Mouse (Mus musculus): ENCODE data around the gene Tlx2.
A peak's percentile ranks its signal among the peaks of the same experiment; 100 is the strongest.

Gene Tlx2

DNA sequence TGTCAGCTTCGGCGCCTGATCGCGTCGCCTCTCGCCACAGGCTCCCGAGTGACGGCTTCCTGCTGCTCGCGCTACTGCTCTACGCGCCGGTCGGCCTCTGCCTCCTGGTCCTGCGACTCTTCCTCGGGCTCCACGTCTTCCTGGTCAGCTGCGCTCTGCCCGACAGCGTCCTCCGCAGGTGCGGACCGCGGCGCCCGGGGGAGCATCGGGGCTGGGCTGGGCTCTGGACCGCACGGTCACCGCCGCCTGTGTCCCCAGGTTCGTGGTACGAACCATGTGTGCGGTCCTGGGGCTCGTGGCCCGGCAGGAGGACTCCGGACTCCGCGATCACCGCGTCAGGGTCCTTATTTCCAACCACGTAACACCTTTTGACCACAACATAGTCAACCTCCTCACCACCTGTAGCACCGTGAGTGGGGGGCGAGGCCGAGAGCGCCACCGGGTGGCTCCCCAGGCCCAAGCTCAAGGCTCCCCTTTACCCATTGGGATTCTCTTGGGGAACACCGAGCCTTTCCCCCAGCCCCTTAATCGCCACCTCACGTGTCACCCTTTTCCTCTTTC is 15.1 kb downstream of the Tlx2 start, which contains the start of gene Htra2:
Gene Htra2 (minus strand): TSS at position 403 of the 561 bp plus-strand sequence.
- no peak for DNase-seq (ENCODE audit: low spot score)

DNA sequence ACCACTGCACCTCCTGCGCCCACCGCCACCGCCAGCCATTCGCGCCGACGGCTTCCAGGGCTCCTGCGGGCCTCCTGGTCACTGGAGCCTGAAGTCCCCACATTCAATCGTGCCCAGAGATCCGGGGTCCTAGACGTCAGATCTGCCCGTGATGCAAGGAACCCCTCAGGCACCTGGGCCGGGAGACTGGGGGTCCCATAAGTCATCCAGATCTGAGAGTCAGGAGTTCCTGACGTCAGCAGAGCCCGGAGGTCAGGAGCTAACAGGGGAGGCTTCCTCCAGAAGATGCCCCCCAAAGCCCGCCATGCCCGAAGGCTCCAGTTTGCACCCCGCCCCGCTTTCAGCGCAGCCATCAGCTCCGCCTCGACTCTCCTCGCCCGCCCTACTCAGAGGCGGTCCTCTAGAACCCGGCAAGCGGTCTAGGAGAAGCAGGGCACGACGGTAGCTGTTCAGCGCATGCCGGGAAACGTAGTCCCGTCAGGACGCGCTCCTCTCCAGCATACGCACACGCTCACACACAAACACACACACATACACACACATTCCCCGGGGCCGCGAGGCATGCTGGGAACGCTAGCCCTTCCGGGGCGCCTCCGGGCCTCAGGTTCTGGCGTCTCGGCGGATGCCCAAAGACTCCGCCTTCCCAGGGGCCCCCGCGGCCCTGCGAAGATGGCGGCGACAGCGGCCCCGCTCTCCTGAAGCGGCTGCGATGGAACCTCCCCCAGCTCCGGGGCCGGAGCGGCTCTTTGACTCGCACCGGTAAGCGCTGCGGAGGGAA is 15.8 kb downstream of the Tlx2 start, which contains the start of gene Aup1:
Gene Aup1 (plus strand): TSS at position 448 of the 778 bp plus-strand sequence.
- peak; percentile 93 for DNase-seq (ENCODE audit: low spot score)

- no peak for DNase-seq (ENCODE audit: low spot score)
Observed at GRCm38 (mm10) chr6:83053136-83053960, 16.7 kb downstream of the Tlx2 start.

DNA sequence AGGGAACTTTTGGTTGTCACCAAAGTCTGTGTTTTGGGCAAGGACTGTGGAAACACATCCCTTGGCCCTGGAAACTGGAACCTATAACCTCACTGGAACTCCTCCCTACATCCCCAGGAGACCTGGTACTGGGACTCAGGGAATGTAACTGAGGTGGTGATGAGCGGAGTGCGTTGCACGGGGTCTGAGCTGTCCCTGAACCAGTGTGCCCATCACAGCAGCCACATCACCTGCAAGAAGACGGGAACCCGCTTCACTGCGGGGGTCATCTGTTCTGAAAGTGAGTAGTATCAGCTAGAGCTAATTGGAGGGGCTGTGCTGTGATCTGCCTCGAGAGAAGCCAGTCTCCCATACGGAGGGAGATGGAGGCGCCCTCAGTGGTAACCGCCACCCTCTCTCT is 20.7 kb downstream of the Tlx2 start:
- DNase-seq (ENCODE audit: low spot score) = no peak

DNA sequence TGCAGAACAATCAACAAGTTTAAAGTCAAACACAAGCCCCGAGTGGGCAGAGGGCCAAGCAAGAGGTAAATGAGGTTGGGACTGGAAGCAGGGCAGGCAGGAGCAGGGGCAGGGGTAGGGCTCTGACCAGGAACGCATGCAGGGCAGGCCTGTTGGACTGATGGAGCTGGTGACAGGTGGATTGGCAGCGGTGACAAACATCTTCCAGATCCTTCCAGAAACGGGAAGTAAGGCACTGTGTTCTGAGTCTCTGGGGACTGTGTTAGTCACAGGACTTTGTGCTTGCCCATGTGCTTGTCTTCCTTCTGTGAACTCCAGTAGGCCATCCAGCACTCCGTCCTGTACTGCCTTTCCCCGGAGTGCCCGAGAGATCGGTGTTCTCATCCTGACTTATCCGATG is 25.4 kb downstream of the Tlx2 start:
- no peak for DNase-seq (ENCODE audit: low spot score)

GRCm38 (mm10) chr6:83043993-83044392 is 26.1 kb downstream of the Tlx2 start:
- DNase-seq (ENCODE audit: low spot score) = no peak

- no peak for DNase-seq (ENCODE audit: low spot score)
Observed at GRCm38 (mm10) chr6:83043561-83043960, 26.5 kb downstream of the Tlx2 start.

- DNase-seq (ENCODE audit: low spot score) = no peak
Observed at GRCm38 (mm10) chr6:83040601-83041000, 29.5 kb downstream of the Tlx2 start.

GRCm38 (mm10) chr6:83038496-83039012 is 31.5 kb downstream of the Tlx2 start:
- DNase-seq (ENCODE audit: low spot score) = peak; percentile 89

DNA sequence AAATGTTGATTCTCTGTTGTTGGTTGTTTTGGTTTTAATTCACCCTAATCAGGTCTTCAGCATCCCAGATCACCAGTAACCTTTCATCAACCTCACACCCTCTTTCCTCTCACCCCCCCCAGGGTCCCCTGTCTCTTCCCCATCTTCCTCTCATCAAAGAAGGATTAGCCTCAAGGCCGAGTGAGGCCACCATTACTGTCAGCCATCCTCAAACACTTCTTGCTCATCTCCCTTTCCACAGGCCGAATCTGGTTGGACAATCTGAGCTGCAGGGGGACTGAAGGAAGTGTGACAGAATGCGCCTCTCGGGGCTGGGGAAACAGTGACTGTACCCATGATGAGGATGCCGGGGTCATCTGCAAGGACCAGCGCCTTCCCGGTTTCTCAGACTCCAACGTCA is 32.9 kb downstream of the Tlx2 start:
- DNase-seq (ENCODE audit: low spot score) = no peak

DNA sequence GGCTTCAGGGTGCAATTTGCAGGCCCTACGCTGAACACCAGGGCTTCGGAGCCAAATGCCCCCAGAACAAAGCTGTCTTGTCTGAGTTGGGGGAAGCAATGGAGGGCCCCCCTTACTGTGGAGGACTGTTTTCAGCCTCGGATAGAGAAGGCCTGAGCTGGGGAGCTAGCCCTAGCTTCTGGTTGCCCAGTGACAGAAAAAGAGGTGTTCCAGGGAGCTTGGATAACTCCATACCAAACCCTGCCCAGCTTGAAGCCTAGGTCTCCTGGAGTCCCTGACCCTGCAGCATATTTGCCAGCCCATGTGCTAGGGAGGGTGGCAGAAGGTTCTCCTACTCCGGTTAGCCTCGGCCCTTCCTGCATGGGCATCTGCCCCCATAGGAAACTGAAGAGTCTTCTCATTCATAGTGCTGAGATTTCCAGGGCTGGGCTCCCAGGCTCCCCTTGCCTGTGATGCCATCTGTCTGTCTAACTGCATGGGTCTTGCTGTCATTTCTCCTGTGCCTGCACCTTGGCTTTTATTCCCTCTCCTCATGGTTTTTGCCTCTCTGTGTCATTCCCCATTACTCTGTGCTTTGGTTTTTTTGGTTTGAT is 35.5 kb downstream of the Tlx2 start:
- DNase-seq (ENCODE audit: low spot score) = no peak

DNA sequence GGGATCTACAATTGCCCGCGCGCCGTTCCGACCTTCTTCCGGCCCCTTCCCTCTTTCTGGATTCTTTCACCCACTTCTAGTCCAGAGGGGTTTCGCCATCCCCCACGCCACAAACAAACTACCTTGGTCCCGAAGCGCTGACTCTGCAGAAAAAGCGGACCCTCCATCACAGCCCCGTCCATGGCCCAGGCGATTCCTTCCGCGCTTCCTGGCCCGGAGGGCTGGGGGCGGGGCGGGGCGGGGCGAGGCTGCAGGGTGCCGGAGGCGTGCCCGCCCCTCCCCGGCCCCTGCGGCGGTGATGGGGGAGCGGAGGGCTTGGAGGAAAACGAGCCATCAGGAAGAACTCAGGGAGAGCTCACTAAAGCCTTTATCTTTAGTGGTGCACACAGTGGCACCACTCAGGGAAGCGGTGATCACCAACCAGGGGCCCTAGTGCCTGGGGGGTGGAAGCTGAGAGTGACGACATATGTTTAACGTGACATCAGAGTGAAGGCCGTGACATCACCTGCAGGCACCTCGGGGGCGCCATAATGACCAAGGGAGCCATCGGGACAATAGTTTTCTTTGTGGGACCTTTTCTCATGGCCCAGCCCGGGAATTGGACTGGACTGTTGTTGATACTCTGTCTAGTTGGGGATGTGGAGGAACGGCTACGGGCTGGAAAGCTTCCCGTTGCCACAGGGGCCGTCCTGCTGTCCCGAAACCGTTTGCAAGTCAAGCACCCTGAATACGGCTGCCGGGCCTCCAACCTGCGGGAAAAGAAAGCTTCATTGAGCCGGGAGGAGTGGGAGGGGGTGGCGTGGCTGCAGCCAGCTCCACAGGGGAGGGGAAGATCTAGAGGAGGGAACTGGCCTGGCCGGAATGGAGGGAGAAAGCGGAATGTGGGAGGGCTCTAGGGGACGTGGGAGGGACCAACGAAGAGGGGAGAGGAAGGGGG is 36.6 kb downstream of the Tlx2 start, which contains the start of the genes Dok1 and Loxl3:
Gene Dok1 (minus strand): TSS at position 223 of the 937 bp plus-strand sequence.
Gene Loxl3 (plus strand): TSS at position 925 of the 937 bp plus-strand sequence.
- no peak for DNase-seq (ENCODE audit: low spot score)

DNA sequence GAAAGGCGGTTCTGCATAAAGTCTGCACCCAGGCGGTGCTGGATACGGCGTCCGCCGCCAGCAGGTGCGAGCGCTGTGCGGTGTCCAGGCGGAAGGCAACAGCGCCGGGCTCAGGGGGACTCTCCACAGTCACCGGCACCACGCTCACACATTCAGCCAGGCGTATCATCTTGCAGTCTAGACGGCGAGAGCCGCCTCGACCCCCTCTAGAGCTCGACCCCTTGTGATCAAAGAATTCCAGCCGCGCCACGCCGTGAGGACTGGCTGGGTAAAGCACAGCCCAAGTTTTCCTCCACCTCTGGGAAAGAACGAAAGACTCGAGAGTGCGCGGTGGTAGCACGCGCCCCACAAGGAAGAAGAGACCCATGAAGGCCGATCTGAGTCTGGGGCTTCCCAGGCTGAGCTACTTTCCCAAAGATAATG is 37.3 kb downstream of the Tlx2 start:
- DNase-seq (ENCODE audit: low spot score) = no peak

DNA sequence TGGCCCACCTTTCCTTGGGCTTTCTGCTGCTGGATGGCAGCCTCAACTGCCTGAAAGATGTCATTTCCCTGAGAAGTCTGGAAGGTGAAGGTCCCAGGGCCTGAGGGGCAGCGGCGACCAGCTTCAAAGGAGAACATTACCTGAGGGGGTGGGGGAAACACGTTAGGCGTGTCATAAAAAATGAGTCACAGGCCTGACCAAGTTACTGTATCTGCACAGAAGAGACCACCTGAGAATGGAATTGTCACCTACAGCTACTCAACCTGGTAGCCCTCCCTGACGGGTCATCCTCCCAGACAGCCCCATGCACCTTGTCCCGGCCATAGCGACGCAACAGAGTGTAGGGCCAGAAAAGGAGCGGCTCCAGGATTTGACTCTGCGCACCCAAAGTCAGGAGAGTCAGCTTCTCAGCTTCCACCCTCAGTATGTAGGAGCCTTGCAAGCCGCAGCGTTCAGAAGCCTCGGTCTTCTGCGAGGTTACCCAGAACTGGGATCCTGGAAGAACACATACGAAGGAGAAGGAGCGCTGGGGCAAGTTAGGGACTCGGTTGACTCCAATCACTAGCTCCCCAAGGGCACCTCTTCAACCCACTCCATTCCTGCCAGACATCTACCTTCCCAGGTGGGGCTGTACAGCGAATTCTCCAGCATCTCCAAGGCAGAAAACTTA is 38.0 kb downstream of the Tlx2 start:
- DNase-seq (ENCODE audit: low spot score) = no peak

GRCm38 (mm10) chr6:83031111-83031510 is 39.0 kb downstream of the Tlx2 start:
- DNase-seq (ENCODE audit: low spot score) = no peak

DNA sequence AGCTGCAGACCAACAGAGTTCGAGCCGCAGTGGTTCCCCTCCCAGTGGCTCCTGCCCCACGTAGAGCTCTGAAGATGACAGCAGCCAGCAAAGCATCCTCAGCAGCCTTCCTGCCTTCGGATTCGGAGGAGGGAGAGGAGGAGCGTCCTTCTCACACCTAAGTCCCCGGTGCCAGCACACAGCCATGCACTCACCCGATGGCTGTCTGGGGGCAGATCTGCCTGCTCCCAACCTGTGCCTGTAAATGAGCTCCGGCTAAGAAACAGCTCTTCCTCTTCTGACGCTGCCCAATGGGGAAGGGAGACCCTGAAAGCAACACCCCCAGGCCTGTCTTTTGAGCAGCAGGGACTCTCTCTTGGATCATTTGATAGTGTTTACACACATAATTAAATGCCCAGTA is 40.3 kb downstream of the Tlx2 start:
- DNase-seq (ENCODE audit: low spot score) = no peak

GRCm38 (mm10) chr6:83027706-83028105 is 42.4 kb downstream of the Tlx2 start:
- no peak for DNase-seq (ENCODE audit: low spot score)

- DNase-seq (ENCODE audit: low spot score) = no peak
Observed at GRCm38 (mm10) chr6:83027293-83027692, 42.8 kb downstream of the Tlx2 start.

DNA sequence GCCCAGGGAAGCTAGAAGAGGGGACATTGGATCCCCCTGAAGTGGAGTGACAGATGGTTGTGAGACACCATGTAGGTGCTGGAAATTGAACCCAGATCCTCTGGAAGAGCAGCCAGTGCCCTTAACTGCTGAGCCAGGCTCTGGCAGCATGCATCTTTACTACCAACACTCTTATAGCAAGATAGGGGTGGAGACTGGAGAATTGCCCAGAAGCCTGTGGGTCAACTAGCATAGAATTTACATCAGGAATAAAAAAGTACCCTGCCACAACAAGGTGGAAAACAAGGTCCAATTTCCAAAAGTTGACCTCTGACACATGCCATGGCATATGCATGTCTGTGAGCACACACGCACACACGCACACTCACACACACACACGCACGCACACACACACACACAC is 44.9 kb downstream of the Tlx2 start:
- DNase-seq (ENCODE audit: low spot score) = no peak

- DNase-seq (ENCODE audit: low spot score) = no peak
Observed at GRCm38 (mm10) chr6:83024421-83024820, 45.7 kb downstream of the Tlx2 start.
